Mouse (Mus musculus) spleen, embryonic (tissue): Measurements from ENCODE around the gene Ctrc.

Experiments
- CTCF ChIA-PET: fragments of 350-600 bp; sonication (Branson Sonifier 250); formaldehyde crosslinking; loops from one replicate; lab custom pipeline; 2022; lab: Charles Lee

Ctrc gene

DNA sequence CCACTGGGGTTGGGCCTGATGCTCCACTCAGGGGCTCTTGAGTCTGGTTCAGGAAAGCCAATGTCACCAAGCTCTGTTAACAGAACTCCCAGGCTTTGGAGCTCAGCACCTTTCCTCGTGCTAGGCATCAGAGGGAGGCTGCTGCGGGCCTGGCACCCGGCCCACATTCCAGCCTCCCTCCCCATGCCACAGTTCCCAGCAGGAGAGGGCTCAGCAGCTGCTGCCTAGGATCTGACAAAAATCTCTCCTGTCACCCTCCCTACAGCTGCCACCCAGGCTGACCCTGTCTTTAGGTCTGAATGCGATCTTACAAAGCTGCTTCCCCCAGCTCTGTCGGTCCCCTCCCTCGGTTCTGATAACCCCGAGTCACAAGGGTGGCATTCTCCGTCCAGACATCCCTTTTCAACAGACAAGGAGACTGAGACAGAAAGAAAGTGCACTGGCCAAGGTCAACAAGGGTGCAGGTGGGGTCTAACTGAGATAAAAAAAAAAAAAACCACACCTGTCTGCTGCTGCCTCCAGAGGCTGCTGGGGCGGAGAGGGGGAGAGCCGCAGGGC lies 20.9 kb upstream of the Ctrc start:
- CTCF ChIA-PET, result no interaction called here

DNA sequence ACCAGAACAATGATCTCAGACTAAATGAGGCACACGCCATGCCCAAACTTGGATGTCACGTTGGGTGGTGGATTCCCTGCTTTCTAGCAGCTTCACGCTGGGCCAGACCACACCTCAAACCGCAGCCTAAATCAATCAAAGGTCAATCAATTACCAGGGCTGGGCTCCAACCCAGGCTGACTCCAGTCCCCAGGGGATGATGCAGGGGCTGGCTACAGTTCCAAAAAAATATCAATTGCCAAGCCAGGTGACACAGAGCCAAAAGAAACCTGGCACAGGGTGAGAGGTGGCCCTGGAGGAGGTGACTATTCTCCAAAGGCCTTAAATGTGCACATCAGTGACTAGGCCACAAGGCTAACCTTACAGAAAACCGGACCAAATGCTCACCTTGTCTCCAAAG lies 19.4 kb upstream of the Ctrc start:
- CTCF ChIA-PET, result no interaction called here

DNA sequence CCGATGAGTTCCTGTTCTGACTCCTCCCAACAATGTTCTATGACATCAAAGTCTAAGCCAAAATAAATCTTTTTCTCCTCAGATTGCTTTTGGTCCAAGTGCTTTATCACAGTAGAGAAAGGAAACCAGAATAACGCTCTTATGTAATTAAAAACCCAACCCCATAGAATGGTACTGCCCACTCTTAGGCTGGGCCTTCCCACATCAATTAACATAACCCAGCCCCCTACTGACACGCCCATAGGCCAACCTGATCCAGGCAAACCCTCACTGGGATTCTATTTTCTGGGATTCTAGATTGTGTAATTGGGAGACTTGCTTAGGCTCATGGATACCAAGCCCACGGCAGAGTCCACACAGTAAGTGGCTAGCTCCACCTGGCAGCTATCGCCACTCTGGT lies 18.8 kb upstream of the Ctrc start:
- CTCF ChIA-PET, result no interaction called here

DNA sequence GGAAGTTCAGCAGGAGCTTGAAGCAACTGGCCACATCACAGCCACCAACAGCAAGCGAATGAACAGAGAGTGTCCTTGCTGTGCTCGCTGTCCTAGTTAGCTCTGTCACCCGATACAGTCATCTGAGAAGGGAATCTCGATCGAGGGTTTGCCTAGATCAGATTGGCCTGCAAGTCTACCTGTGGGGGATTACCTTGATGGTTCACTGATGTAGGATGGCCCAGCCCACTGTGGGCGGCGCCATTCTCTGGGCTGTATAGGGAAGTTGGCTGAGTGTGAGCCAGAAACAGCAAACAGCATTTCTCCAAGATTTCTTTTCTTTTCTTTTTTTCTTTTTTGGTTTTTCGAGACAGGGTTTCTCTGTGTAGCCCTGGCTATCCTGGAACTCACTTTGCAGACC lies 18.3 kb upstream of the Ctrc start:
- CTCF ChIA-PET, result no interaction called here

DNA sequence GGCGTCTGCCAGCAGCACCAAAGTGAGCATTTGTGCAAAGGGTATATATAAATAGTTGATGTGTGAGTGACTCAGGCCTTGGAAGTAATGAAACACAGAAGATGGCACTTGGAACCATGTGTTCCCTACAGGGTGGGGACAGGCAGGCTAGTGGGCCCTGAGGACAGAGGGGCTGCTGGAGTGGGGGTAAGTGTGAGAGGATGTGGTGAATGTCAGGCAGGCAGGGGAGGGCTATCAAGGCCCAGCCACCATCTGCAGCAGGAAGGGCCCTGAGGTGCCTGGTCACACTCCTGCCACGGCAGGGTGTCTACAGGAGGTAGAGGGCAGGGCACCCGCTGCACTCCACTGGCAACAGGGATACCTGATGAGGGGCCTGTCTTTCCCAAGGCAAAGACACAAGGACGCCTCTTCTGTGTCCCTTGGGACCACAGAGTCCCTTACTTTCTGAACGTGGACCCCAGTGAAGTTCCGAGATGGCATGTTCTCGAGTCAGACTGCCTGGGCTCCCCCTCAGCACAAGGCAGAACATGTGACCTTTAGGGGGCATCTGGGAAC lies 17.6 kb upstream of the Ctrc start:
- CTCF ChIA-PET, result no interaction called here

DNA sequence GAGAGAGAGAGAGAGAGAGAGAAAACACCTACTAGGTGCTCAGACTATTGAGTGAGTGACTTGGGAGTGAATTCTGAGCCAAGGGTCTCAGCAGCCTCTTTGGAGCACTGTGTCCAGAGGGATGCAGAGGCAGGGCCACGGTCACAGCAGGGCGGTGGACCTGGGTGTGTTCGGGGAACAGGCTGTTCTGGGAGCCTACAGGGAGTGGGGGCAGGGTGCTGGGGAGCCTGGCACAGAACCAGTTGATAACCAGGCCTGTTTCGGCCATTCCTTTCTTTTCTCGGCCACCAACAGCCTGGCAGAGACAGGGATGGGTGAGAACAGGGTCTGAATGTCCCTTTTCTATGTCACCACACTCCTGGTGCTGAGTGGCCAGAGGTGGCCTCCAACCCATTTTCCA lies 16.7 kb upstream of the Ctrc start:
- CTCF ChIA-PET, result no interaction called here

DNA sequence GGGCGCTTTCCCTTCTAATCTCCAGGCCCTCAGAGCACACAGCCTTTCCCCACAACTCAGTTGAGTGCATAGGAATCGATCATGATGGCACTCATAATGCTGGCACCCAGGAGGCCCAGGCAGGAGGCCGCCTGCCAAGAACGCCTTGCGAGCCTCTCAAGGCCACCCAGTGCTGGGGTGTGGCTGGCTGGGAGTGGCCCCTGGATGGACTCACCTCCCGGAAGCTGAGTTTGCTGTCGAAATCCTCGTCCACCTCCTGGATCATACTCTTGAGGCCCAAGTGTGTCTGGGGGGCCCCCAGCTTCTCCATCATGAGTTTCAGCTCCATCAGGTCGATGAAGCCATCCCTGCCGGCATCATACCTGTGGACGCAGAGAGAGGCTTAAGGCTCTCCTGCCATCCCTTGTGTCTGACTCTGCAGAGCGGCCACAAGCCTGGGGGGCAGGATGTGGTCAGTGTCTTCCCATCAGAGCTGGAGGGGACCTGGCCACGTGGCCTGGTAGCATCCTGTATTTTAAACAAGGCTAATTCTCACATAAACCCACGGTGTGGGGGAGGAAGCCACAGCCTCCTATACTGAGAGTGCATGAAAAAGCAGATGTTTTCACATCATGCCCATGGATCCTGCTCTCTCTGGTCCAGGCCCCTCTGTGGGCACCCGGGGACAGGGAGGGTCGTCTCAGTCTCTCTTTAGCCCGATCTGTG lies 15.6 kb upstream of the Ctrc start:
- CTCF ChIA-PET, result no interaction called here

DNA sequence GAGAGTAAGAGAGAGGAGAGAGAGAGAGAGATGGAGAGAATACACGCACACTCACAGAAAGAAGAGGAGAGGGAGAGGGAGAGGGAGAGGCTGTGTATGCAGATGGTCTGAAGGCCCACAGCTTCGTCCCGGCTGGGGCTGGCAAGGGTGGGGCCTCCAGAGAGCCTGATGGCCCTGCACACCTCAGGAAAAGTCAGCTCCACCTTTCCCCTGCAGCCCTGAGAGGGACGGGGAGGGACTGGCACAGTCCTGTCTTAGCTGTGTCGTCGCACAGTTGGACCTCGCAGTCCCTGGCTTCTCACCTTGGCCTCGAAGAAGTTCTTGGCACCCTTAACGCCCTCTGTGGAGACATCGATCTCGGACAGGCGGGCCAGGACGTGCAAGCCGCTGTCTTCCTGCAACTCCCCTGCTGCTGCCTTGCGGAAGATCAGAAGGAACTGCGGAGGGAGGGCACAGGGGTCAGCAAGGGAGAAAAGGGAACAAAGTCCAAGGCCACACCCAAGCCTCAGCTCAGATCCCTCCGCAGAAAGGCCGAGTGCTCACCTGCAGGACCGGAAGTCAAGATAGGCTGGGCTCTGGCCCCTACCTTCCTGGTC lies 14.2 kb upstream of the Ctrc start:
- CTCF ChIA-PET, result interaction anchor here (0.5 to 1.0 kb wide), 2 partner anchors 97 to 98 kb away, joined by 3 read pairs; no protein-coding TSS in a partner anchor

DNA sequence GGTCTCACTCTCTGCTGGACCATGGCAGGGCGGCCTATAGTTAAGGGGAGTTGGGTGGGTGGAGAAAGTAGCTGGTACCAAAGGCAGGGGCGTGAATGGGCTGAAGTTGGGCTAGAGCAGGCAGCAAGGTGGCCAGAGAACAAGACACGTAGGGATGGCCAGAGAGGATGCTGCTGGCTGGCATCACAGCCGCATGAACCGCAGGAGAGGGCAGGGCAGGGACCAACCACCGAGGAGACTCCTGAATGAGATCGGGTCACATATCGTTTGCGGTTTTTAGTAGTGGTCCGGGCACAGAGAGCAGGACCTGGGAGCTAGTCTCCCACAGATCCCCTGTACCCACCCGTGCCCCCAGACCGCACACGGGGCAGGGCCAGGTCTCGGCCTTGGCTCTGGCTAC lies 13.2 kb upstream of the Ctrc start:
- CTCF ChIA-PET, result interaction anchor here (0.6 kb wide), 1 partner anchor 80 kb away, joined by 7 read pairs; no protein-coding TSS in a partner anchor

DNA sequence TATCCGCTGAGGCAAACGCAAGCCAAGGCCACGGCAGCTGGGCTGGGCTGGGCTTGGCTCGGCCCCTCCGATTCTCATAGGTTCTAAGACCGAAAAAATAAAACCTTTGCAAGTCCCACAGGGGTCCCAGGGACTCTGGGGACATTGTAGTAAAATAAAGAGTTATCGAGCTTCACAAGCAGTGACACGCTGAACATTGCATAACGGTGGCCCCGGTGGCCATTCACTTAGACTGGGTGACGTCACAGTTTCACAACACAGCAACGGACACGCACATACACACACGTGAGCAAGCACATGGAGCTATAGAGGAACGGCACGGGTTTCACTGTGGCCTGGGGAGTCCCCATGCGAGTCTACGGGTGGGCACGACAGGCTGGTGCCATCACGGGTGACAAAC lies 12.3 kb upstream of the Ctrc start:
- CTCF ChIA-PET, result interaction anchor here (0.7 kb wide), 1 partner anchor 17 kb away, joined by 3 read pairs; no protein-coding TSS in a partner anchor

DNA sequence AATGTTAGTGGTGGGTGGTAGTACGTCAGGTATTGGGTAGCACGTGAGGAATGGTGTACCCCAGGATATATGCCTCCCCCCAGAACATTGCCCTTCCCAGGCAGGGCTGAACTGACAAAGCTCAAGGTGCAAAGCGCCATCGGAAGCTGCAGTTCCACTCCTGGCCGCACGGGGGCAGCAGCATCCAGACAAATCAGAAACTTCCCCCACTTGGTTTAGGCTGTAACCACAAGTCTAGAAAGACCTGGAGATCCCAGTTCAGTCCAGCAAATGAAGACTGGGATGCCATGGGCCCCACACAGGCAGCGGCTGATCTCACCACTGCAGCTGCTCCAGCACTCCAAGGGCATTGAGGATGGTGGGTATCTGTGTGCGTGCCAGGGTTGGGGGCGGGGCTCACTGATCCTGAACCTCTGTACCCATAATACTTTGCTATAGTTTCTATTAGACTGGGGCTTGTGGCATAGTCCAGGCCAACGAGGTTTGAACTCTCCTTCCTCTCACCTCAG lies 11.3 kb upstream of the Ctrc start:
- CTCF ChIA-PET, result no interaction called here

DNA sequence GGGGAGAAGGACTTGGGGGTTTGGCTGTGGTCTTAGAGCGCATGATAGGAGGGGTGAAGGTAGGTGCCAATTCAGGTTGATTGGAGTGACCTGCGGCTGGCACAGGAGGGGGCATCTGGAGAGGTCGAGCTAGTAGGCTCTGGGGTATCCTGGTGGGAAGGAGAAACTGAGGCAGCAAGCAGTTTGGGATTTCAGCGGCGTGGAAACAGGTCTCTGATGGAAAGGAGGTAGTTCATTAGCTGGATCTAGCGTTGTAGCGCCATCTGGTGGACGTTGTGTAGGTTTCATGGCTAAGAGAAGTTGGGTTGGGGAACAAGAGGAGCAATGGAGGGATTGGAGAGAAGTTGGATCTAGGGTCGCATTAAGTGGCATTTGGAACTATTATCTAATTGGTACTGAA lies 7.3 kb upstream of the Ctrc start:
- CTCF ChIA-PET, result interaction anchor here (0.6 to 0.7 kb wide), 2 partner anchors 110 to 543 kb away, joined by 3 to 4 read pairs; no protein-coding TSS in a partner anchor

DNA sequence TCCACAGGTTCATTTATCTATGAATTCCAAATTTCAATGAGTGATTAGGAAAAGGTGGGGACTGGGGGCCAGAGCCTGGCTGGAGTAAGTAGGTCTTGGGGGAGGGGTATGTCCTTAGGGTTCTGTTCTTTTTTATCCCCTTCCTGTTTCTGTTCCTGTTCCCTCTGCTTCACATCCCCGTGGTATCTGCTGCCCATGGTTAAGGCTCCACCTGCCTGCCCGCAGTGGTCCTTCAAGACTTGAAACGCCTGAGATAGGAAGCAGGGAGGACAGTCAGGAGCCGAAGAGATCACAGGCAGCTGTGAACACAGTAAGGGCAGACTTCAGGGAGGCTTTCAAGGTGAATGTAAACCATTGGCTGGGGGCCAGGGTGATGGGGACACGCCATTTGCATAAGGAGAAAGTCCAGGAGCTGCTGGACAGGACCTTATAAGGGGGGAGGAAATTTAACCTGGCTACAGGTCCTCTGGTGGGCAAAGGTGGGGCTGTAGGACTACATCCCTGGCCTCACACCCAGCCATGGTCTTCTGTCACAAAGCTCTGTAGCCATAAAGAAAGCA lies 11.5 kb downstream of the Ctrc start:
- CTCF ChIA-PET, result no interaction called here

DNA sequence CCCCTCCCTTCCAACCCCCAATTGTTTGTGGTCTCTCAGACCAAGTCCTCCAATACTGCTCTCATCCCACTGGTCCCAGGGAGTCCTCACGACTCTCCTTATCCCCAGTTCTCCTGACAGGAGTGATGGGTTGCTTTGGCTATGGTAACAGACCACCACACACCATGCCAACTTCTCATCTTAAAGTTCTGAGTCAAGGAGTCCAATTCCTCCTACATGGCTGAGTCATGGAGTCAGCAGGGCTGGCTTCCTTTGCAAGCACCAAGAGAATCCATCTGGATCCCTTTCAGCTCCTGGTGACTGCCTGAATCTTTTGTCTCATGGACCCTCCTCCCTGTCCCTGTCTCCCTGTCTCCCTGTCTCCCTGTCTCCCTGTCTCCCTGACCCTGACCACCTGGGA lies 12.2 kb downstream of the Ctrc start:
- CTCF ChIA-PET, result no interaction called here

DNA sequence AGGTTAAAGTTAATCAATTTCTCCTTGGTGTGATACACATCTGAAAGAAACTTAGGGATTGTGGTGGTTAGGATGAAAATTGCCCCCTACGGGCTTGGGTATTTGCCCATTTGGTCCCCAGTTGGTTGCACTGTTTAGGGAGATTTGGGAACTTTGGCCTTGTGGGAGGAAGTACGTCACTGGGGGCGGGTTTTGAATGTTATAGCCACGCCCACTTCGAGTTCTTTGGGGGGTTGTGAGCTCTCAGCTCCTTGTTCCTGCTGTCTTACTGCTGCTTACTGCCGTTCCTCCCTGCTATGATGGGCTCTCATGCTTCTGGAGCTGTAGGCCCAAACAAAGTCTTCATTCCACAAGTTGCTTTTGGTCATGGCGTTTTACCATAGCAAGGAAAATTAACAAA lies 14.8 kb downstream of the Ctrc start:
- CTCF ChIA-PET, result interaction anchor here (0.5 kb wide), 1 partner anchor 47 kb away, joined by 3 read pairs; no protein-coding TSS in a partner anchor

DNA sequence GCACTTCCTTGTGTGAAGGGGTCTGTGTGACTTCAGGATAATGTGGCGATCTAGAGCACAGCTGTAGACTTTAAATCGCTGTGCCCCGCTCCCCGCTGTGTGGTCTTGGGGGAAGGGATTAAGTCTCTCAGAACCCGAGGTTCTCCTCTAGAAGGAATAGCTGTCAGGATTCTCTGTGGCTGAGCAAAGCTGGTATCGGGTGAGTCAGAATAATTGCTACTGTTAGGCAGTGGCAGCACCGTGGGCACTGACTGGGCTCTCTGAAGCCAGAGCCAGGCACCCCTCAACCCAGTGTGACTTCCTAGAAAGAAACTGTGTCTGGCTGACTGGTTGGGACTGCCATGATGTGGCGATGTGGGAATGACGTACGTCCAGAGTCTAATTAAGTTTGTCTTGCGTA lies 15.8 kb downstream of the Ctrc start:
- CTCF ChIA-PET, result no interaction called here

DNA sequence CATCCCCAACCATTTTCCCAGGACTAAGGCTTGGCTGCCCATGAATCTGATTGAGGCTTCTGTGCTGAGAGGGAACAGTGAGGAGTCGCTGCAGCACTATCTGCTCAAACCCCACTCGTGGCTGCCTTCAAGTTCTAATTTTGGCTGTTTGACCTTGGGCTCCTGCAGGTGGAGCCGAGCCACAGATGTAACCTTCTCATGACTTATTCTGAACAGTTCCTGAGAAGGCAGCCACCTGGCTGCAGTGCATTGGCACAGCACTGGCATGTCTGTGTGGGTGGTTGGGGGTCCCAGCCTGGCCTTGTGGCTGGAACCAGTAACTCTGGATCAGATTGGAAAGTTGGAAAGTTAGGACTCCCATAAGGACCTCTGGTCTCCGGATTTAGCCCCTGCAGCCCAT lies 18.0 kb downstream of the Ctrc start:
- CTCF ChIA-PET, result no interaction called here

DNA sequence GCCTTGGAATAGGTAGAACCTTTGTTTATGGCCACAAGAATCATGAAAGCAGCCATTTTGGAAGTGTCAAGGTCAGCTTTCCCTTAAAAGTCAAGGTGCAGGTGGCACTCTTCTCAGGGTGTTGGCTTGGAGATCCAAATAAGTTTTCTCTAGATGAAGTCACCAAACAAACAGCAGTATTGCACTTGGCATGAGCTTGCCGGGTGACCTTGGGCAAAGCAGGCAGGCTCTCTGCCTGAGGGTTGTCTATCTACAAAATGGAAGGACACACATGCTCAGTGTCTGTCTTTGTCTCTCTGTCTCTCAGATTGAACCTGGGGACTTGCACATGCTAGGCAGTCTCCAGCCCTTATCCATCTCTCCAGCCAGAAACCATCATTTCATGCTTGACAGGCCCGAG lies 18.8 kb downstream of the Ctrc start:
- CTCF ChIA-PET, result no interaction called here

DNA sequence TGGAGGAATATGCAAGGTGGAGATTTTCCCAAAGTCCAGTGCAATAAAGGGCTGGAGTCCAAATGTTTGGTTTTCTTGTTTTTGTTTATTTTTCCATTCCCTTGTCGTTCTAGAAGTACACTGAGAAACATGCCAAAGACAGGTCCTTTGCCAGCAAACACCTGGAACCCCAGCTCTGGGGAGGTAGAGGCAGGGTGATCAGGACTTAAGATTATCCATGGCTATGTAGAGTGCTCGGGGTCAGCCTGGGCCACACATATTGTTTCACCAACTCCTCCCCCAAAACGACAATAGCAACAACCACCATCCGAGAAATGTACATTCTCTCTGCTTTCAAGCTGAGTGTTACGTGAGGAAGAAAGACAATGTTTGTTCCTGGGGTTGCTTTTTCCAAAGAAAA lies 20.1 kb downstream of the Ctrc start, which contains the start of gene Cela2a:
Gene Cela2a, minus strand, starts transcription at position 101 of the 400 bp plus-strand sequence.
- CTCF ChIA-PET, result no interaction called here

DNA sequence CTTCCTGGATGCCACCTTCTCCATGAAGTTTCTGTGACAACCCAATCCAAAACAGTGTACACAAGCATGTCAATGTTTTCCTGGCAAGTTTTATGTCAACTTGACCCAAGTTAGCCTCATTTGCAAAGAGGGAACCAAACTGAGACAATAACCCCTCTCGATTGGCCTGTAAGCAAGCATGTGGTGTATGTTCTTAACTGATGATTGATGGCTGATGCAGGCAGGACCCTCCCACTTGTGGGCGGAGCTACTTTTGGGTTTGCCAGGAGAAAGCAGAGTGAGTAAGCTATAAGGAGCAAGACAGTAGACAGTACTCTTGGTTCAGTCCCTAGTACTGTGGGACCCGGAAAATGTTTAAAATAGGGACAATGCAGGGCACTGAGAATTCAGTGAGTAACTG lies 23.2 kb downstream of the Ctrc start:
- CTCF ChIA-PET, result no interaction called here

DNA sequence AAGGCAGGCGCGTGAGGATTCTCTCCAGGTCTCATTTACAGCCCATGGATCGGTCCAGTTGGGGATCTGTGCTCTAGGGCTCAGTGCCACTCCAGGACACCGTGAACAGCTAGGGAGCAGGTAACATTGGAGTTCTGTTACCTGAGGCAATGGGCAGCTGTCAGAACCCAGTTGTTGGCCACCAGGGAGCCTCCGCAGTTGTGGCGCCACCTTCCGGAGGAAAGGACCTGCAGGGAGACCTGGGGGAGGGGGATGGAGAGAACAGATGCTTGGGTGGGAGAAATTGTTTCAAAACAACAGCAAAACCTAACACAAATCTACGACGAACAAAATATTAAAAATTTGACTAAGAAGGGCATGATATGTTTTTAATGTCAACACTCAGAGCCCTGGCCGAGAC lies 24.1 kb downstream of the Ctrc start:
- CTCF ChIA-PET, result no interaction called here

DNA sequence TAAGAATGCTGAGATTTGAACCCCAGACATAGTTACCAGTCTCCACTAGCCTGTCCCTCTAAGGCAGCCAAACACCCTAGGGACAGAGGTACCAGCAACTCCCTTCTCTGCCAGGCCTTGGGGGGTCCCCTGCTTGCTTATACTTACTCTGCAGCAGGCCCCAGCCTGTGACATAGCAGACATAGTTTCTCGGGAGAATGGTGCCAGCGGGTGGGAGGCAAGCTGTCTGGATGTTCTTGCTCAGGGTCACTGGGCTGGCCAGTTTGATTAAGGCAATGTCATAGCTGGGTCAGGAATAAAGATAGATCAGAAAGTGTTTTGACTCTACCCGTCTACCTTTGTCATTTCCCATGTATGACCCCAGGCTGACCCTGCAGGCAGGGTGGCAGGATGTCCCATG lies 25.0 kb downstream of the Ctrc start:
- CTCF ChIA-PET, result no interaction called here
